Mouse (Mus musculus) right cerebral cortex, postnatal 4 days (tissue): Measurements from ENCODE around the gene Ppp3cb.
"Not testable (repeated sequence)": the region's sequence is repeated elsewhere in the genome, so short reads cannot be mapped to it uniquely, and the experiment has no call there.

Source experiments
- DNase-seq: peaks from one replicate; pipeline ENCODE4 v3.0.0-alpha.2; 2022

Ppp3cb gene

DNA sequence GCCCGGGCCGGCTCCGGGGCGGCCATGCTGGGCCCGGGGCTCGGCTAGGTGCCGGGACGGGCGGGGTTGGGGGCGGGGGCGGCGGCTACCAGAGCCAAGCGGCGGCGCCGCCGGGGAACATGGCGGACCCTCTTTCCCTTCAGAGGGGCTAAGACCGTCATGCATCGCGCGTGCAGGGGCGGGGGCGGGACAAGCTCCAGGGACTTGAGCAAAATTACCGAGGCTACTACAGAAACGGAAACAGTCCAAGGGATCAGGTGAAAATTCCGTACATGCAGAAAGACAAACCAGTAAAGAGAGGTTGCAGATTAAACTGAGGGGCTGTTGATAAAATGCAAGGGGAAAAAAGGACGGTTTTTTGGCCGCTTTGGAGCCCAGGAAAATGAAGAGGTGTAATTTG, at the start of gene Ppp3cb:
Gene Ppp3cb (minus strand): TSS at position 159 of the 400 bp plus-strand sequence.
- peak; percentile 88 for DNase-seq

DNA sequence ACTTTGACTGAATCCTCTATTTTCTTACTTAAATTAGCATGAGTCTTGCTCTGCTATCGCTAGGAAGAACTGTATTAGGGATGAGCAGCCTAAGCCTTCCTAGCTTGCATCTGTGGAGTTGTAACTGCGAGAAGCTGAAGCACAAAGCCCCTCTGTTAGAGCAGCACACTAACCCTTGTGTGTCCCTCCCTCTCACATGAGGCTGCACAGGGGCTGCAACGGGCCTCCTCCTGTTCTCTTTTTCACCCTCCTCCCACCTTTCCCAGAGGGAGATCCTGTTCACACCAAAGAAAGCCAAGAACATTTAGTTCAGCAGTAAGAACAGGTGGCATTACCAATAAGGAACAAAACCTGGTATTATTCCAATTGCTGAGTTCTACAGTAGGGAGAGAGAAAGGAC, 49.4 kb upstream of the Ppp3cb start:
- no peak for DNase-seq

DNA sequence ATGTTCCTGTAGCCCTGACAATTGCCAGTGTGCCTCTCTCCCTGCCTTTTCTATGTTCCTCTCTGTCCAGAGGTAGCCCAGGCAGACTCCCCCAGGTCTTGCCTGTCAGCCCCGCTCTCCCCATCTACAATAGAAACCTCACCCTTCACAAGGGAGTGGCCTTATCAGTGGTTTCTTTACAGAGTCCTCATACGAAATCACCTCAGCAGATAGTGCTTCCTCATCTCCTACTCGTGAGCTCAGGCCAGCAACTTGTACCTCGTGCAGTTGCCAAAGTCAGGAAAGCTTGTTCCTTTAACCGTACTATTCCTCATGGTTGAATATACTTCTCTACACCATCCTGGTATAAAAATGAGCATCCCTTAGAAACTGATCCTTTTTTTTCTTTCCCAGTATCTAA, 41.1 kb upstream of the Ppp3cb start:
- DNase-seq: no peak

DNA sequence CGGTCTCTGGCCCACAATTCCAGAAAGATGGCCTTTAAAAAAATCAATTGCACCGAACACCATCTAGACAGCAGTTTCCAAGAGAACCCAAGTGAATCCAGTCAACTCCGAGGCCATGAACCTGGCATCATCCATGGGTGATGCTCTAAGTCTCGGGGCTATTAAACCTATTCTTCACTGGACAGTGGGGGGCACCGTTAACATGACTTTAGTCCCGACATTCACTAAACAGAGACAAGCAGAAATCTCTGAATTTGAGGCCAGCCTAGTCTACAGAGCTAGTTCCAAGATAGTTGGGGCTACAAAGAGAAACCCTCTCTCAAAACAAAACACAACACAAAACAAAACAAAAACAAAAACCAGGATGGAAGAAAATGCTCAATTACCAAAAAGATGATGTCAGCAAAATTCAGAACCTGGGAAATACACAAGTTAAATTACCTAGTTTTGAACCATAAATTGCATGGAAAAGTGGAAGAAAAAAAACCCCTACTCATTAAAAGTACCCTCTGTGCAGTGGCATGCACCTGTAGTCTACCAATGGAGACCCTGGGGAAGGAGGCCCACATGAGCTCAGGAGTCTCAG, 32.5 kb upstream of the Ppp3cb start:
- DNase-seq: no peak

DNA sequence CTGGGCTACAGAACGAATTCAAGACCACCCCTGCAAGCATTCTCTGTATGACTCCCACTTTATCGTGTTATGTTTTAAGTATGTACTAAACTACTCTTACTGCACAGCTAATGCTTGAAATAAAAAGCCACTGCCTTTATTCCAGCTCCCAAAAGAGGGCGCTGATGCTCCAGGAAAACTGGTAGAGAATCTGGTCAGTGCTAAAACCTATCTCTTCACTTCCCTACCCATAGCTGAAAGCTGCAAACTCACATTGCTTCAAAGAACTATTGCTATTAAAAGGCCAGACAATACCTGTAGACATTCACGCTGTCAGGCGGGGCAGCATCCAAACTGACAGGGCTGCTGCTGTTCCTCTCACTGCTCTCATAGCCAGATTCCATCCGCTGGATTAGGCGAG, 29.8 kb upstream of the Ppp3cb start:
- peak; percentile 74 for DNase-seq

DNA sequence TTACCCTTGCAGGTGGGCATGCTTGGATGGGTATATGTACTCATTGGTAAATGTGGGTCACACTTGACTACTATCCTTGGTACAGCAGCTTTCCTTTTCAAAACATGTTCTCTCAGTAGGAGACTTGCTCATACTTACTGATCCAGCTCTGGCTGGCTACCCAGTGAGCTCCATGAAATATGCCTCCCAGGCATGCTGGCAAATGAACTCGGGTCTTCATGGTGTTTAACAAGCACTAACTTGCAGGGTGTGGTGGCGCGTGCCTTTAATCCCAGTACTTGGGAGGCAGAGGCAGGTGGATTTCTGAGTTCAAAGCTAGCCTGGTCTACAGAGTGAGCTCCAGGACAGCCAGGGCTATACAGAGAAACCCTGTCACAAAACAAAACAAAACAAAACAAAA, 26.8 kb upstream of the Ppp3cb start:
- DNase-seq: not testable (repeated sequence)

DNA sequence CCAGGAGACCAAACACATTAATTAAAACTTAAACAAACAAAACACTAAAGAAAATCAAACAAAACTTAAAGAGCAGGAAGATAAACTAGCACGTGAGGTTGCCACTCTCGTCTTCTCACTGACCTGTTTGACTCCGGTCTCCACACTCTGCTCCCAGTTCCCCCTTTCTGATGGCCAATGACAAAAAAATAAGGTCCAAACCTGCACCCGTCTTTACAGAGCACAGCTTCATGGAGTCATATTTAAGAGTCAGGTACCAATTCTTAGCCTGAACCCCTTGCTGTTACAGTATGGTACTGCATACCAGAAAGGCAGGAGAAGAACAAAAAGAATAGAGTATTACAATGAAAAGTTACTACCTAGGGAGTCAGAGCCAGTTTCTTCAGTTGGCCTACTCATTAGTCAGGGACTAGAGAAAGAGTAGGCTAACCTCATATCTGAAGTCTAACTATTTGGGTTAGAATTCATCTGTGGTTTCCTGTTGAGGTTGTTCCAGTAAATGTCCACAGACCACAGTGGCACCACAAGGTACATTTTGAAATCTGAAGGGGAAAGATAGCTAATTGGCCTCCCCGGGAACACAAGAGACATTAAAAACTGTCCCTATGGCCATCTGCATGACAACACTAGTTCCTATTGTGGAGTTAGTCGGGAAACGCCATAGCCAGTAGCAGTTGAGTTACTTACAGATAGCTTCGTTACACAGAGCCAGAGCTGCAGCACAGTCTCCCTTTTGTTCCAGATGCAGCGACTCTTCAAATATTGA, 19.1 kb upstream of the Ppp3cb start:
- no peak for DNase-seq

DNA sequence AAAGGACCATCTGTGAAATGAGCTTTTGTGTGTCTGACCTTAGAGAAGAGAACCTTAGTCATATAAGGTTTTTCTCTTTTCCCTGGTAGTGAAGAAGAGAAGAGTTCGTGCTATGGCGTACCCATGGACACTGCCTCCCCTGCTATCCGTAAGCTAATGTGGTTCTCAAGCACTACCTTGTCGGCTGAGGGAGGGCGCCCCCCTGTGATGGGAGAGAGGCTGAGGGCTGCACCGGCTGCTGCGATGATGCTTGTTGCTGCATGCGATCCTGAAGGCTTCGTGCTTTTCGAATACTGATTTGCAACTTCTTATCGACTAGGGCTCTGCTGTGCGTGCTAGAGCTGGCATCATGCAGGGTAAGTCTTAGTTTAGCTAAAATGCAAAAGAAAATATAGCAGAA, 18.3 kb upstream of the Ppp3cb start:
- peak; percentile 15 for DNase-seq

DNA sequence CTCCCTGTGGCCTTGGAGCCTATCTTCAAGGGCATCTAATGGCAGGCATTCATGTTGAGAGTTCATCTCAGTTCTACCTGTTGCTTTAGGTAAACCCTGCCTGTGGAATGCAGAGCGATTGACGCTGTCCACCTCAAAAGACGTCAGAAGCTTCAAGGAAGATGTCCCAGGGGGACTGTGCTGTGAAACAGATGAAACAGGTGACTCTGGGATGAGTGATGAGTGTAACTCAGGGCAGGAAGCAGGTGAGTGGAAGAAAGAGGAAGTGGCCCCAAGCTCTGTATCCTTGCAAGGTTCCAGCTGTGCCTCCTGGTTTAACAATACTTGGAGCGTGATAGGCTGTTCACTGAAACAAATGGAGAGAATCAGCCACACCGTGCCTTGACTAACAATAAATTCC, 15.5 kb upstream of the Ppp3cb start:
- DNase-seq: no peak

DNA sequence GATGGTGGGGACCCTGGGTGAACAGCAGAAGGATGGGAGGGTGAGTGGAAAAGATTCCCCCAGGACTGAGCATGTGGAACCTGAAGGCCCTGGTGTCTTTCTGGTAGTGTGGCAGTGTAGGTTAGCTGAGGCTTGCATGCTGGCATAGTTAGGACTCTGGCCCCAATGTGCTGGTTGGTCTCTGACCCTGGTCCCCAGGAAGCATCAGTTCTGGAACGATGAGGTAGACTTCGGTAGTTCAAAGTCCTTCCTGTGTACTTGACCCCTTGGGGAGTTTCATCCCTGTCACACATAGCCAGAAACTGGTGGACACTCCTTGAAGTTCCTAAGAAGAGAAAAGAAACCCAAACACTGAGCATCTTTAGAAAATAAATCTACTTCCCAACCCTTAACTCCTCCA, 3.8 kb upstream of the Ppp3cb start:
- DNase-seq: no peak

DNA sequence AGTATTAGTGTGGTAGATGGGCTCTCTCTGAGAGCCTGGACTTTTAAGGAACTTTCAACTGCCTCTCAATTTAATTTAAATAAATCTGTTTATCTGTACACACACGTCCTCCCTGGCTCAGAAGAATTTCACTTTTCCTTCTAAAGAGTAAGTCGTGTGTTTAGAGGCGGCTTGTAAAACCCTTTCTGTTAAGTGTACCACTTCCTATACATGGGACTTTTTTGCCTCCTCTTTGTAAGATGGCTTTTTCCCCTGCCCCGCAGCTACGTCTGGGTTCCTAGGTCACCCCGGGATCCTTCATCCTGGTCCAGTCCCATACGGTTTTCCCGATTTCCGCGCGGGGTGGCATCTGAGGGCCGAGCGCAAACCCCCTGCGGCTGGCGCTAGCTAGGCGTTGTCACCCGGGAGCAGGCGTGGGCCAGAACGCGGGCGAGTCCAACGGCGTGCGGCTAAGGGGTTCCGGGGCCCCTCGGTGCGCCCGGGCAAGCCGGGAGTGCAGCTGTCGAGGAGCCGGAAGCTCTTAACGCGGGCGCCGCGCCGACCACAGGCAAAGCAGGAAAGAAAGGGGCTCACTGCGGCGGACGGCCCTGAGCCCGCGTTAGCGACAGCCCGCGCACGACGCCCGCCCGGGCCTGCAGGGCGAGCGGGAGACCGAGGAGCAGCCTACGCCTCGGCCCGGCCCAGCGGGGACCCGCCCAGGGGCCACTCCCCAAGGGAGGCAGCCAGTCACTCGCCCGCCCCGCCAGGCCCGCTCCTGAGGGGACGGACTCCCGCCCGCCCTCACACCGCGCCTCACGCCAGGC, 643 bp downstream of the Ppp3cb start:
- peak; percentile 76 for DNase-seq

DNA sequence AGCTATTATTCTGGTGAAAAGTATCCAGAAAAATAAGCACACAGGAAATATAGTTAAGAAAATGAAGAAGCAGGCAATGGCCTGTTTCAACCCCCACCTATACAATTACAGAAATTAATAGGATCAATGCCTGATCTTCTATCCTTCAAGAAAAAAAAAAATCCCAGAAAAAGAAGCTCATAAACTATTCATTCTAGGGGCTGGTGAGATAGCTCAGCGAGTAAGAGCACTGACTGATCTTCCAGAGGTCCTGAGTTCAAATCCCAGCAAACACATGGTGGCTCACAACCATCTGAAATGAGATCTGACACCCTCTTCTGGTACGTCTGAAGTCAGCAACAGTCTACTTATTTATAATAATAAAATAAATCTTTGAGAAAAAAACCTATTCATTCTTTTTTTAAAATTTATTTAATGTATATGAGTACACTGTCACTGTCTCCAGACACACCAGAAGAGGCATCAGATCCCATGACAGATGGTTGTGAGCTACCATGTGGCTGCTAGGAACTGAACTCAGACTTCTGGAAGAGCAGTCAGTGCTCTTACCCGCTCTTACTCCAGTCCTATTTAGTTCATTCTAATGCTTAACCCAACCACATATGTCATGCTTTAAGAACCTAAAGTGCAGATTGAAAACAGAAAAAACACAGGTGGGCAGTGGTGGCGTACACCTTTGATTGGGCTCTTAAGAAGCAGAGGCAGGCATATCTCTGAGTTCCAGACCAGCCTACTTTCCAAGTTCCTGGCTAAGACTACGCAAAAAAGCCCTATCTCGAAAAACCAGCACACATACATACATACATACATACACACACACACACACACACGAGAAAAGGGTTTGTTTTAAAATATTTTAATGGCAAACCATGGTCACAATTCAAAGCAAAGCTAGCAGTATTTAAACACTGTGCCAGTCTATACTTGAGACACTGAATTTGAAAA, 1.6 kb downstream of the Ppp3cb start:
- DNase-seq: no peak

DNA sequence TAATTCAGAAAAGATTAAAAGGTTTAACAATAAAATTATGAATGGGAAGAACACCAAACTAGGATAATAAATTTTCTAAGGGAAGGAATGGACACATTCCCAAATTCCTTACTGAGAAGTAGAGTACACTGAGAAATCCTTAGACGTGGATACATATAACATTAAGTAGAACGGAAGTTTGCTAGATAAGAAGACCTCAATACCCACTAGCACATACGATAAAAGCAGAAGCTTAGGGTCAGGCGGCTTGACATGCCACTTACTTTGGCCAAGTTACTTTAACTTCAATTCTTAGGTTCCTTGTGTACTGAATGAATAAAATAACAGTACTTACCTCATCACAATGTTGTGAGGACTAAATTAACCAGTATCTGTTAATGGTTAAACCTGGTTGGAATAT, 16.7 kb downstream of the Ppp3cb start:
- no peak for DNase-seq

DNA sequence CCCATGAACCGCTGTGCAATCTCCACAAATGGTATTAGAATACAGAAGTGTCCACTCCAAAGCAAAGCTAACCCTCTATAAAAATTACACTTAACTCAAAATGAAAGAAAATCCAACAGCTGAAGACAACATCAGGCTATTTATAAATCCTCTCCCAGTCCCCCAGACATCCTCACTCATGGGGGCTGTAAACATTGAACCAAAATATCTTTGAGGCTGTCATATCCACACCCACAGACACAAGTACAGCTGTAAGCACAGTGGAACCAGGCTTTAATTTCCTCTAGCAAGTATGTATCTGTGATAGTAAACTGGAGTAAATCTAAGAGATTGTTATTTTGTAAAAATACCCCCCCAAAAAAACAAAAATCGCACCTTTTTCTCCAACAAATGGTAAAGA, 26.2 kb downstream of the Ppp3cb start:
- DNase-seq: no peak

DNA sequence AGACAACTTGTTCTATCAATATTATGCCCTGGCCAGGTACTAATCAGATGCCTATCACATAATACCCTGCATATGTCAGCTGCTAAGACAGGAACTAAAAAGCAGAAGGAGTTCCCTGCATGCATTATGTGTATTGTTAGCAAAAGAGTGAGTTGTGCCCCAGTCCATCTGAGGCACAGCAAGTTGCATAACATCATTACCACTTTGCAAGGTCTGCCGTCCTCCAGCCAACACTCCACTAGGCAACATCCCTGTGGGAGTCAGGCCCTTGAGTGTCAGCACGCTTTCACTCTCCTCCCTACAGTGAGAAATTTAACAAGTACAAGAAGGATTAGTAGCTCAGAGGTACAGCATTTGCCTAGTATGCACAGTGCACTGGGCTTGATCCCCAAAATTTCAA, 37.9 kb downstream of the Ppp3cb start:
- DNase-seq: no peak

DNA sequence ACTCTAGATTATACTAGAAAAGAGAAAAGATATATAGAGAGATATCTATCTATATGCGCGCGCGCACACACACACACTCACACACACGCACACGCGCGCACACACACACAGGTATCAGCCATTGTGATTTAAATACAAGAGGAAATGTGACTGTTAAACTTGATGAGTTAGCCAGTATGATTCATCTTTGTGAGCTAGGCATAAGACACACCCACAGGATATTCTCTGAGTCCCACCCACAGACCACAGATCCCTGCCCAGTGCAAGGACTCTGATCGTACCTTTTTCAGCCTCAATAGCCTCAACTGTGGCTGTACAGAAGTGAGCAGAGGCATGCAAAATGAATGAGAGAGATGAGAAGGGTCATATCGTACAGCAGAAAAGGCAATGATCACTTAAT, 43.4 kb downstream of the Ppp3cb start:
- no peak for DNase-seq

DNA sequence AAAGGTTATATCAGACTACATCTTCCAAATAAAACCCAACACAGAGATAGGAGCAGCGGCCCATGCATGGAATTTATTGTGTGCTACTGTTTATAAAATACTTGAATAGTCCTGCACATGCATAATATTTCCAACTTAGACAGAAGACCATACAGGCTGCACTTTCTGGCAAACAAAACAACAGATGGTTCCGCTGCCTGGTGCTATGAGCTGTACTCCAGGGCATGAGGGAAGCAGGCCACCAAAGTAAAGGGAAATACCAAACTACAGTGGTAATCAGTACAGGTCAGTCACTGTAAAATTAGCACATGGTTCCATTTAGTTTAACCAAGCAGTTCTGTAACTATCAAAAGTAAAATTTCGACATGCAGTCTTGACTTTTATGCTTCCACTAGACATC, 46.4 kb downstream of the Ppp3cb start:
- DNase-seq: no peak

DNA sequence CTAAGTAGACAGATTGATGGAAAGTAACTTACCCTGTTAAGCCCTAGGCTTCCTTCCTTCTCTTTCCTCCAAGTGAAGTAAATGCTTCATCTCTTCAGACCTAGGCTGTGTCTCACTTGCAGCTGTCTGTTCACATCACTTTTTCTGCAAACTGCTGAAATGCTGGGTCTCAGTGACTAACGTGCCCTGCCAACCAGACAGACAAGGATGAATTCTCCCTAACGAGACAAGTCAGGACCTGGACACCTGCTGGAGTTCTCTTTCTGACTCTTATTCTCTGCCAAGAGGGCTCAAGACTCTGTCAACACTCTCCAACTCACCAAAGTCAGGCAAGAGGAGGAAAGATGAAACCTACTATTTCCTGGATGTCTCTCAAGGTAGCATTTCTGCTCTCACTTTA, 49.8 kb downstream of the Ppp3cb start, which contains the start of gene Mss51:
Gene Mss51 (minus strand): TSS at position 299 of the 400 bp plus-strand sequence.
- no peak for DNase-seq

DNA sequence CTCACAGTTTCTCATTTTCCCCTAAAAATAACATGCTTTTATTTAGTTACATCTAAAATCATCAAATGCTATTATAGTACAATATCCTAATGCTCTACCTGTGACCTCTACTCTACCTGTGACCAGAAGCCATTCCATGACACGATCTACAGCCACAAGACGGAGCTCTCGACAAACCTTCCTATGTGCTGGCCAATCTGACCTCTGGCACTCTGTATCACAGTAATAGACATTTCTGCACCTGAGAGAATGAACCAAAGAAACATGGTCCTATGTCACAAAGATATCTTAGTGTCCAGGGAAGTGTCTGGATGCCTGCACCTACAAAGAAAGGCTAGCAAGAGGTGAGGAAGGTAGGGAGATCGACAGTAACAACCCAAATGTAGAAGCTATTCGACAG, 60.3 kb downstream of the Ppp3cb start:
- no peak for DNase-seq

DNA sequence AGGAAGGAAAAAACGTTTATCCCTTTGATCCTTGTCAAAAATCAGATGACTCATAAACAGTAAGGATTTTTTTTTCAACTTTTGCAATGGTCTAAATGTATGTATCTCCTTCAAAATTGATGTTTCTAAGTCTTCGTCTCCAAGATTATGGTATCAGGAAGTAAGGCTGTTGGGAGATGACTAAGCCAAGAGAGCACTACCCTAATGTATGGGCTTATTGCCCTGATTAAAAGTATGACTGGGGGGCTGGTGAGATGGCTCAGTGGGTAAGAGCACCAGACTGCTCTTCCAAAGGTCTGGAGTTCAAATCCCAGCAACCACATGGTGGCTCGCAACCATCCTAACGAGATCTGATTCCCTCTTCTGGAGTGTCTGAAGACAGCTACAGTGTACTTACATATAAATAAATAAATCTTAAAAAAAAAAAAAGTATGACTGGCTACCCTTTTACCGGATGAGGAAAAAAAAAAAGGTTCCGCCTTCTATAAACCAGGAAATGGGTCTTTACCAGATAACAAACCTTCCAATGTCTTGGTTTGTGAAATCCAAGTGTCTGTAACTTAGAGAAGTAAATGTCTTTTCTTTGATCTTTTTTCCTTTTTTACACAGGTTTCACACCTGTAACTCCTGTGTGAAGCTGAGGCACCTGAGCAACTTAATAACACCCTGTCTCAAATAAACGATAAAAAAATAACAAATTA, 64.2 kb downstream of the Ppp3cb start:
- no peak for DNase-seq

DNA sequence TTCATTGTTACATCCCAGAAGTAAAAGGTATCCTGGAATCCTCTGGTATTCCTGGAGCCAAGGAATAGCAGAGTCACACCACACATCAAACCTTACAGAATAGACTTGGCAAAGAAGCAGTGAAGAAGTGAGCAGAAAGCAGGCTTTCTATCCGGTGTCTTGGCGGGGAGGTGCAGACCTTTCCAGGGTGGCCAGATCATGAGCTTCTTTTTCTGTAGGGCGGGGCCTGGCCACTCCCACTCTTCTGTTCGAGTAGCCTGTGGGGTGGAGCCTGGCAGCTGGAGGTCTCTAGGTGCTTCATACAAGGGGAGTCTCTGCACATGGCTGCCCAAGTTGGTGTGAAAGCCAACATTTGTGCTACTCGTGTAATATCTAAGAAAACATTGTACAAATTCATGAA, 65.2 kb downstream of the Ppp3cb start:
- no peak for DNase-seq

DNA sequence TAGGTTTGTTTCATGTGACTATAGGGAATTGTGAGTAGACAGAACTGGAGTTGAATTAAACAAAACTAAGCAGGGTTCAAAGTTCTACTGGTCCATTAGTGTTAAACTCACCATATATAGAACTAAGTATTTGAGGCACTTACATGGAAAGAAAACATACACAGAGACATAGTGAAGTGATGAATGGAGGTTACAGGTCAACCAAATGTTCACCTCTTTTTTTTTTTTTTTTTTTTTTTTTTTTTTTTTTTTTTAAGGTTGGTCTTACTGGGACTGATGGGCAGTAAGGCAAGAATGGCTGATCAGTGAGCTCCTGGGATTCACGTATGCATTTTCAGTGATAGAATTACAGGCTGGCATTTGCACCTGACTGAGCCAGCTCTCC, 66.2 kb downstream of the Ppp3cb start:
- DNase-seq: no peak
